ENCODE assay signal across 11 mouse cellular contexts in genomic region chr1:34120066-34120465, GRCm38 (mm10).
DNase-seq lines count a peak whose midpoint lies in the region; ATAC-seq lines count a peak whose summit lies in the region.
"Had no signal": no experiment of that assay in that cellular context is flagged by ENCODE, and none has a peak within 500 bp of the region (broad histone marks: within the 10 kb centered on the region; RNA-seq: fewer than 3 reads in every experiment).

No protein-coding gene starts in this region.

- DNase-seq in heart, adult 18-20 months: peak; percentile 72 to 80
- peak; percentile 31 for DNase-seq in adipocyte (ENCODE audit: low spot score)
- DNase-seq in gastrocnemius, postnatal 14 days: peak; percentile 64
- DNase-seq in frontal cortex, postnatal 14 days (ENCODE audit: low spot score in 2 of 2): no peak
- DNase-seq in frontal cortex, adult 2 months (ENCODE audit: extremely low spot score in 1 of 2, low spot score in 1 of 2): no peak
- DNase-seq in adrenal gland, postnatal 10 days: no peak
- DNase-seq: thymus, adult 2 months had no signal

- no peak for ATAC-seq in heart, embryonic 11.5 days (replicated peaks; ENCODE audit: insufficient number of reproducible peaks, low FRiP score, low TSS enrichment)
- no peak for ATAC-seq in liver, embryonic 12.5 days
- ATAC-seq: forebrain, embryonic 15.5 days had no signal

- 84% methylated on average over 6 of the region's 6 CpGs for WGBS in heart, embryonic 11.5 days (ENCODE audit: insufficient replicate concordance)
- 72% methylated on average over 6 of the region's 6 CpGs for WGBS in liver, embryonic 12.5 days (ENCODE audit: insufficient replicate concordance)

- no peaks in the 10 kb centered on the region for H3K27me3 ChIP-seq in heart, embryonic 11.5 days (ENCODE audit: control insufficient read depth, insufficient read depth, low read length)
- no peaks in the 10 kb centered on the region for H3K27me3 ChIP-seq in liver, embryonic 12.5 days (replicated peaks)
- H3K27me3 ChIP-seq: forebrain, embryonic 15.5 days; hindbrain, embryonic 12.5 days had no signal

- peaks cover 52% of the 10 kb centered on the region for H3K4me1 ChIP-seq in heart, embryonic 11.5 days (ENCODE audit: control insufficient read depth, insufficient read depth, low read length)
- H3K4me1 ChIP-seq in liver, embryonic 12.5 days: peaks cover 5% of the 10 kb centered on the region; the same call in 1 of the 2 replicates
- H3K4me1 ChIP-seq: hindbrain, embryonic 12.5 days had no signal

- no peak overlapping the region for H3K9ac ChIP-seq in heart, embryonic 11.5 days (ENCODE audit: low read depth, low read length)
- H3K9ac ChIP-seq in liver, embryonic 12.5 days: no peak overlapping the region
- H3K9ac ChIP-seq: forebrain, embryonic 15.5 days; hindbrain, embryonic 12.5 days had no signal

- no peak overlapping the region for H3K4me3 ChIP-seq in heart, embryonic 11.5 days (ENCODE audit: low read depth, low read length)
- no peak overlapping the region for H3K4me3 ChIP-seq in liver, embryonic 12.5 days
- H3K4me3 ChIP-seq: forebrain, embryonic 15.5 days; hindbrain, embryonic 12.5 days had no signal

- no peak overlapping the region for H3K4me2 ChIP-seq in heart, embryonic 11.5 days
- H3K4me2 ChIP-seq in liver, embryonic 12.5 days: 0 out of 2 replicates have a peak overlapping the region, but pooled peaks have one; percentile 43
- H3K4me2 ChIP-seq: forebrain, embryonic 15.5 days; hindbrain, embryonic 12.5 days had no signal

- intact Hi-C loops in gastrocnemius, postnatal 14 days (cut with DNase I; ENCODE audit: low total_unique reads): no loop called here

- no peaks in the 10 kb centered on the region for H3K9me3 ChIP-seq in heart, embryonic 11.5 days (replicated peaks; ENCODE audit: control insufficient read depth, low read length)
- H3K9me3 ChIP-seq in liver, embryonic 12.5 days (replicated peaks): no peaks in the 10 kb centered on the region
- H3K9me3 ChIP-seq: forebrain, embryonic 15.5 days; hindbrain, embryonic 12.5 days had no signal

- H3K36me3 ChIP-seq in heart, embryonic 11.5 days (ENCODE audit: control insufficient read depth, insufficient read depth, low read length): no peaks in the 10 kb centered on the region
- no peaks in the 10 kb centered on the region for H3K36me3 ChIP-seq in liver, embryonic 12.5 days
- H3K36me3 ChIP-seq: forebrain, embryonic 15.5 days; hindbrain, embryonic 12.5 days had no signal

- H3K27ac ChIP-seq in heart, embryonic 11.5 days (ENCODE audit: low read depth, low read length): no peak overlapping the region
- H3K27ac ChIP-seq in liver, embryonic 12.5 days: no peak overlapping the region
- H3K27ac ChIP-seq: forebrain, embryonic 15.5 days; hindbrain, embryonic 12.5 days had no signal

Comparison
In these comparisons a context has a peak if more than half of its experiments do, and no peak if none do; other contexts are left out.
1. DNase-seq: peak in heart, adult 18-20 months (2 of 2), adipocyte (single experiment) and gastrocnemius, postnatal 14 days (single experiment); none in frontal cortex, postnatal 14 days (0 of 2), frontal cortex, adult 2 months (0 of 2) and adrenal gland, postnatal 10 days (single experiment).